Mouse (Mus musculus): Measurements from ENCODE around the gene Idh3a.
"Not testable (repeated sequence)": the region's sequence is repeated elsewhere in the genome, so short reads cannot be mapped to it uniquely, and the experiment has no call there.

Idh3a gene

DNA sequence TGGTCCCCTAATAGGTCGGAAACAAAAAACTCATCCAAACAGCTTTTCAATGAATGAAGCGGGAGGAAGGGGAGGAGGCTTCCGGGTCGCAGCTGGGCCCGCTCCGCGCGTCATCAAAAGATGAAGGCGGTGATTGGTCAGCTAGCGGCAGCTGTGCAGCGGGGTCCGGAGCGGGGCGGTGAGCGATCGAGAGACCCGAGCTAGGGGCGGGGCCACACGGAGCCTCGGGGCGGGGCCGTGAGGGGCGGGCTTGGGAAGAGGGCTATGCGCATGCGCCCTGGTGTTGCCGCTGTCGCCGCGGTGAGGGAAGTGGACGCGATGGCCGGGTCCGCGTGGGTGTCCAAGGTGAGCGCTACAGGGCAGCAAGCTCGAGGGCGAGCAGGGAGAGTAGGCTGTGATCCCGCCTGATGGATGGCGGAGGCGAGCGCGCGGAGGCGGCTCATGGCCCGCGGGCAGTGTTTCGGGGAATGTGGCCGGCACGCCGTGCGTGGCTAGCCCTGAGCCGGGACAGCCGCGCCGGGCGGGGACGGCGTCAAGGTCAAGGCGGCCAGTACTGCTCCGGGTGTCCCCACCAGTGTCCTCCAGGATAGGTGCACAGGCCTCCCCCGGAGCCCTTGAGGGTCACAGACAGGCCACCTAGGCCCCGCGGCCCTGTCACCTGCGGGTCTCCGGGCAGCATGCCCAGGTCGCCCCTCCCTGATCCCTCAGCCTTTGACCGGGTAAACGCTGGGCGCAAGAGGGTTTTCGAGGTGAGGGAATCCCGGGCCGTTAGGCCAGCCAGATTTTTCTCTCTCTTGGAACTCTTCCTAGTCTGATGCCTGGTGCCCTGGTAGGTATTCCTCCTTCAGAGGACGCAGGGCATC lies at the start of gene Idh3a:
TSS of gene Idh3a (plus strand) at position 136 of the 863 bp plus-strand sequence.
- peak; percentile 99 for DNase-seq

DNA sequence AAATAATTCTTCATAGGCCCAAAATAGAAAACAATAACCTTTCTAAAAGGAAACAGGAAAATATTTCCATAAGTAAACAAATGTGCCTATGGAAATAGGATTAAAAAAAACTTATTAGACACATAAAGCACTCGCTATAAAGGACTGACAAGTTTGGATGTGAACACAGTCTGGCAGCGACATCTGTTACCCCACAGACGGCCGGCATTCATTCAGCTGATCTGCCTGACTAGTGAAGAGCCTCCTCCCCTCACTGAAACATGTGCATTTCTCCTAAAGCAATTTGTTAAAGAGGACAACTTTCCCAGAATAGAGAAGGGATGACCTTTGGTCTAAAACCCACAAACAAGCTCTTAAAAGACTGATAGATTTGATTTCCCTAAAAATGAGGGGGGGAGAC lies 49.1 kb upstream of the Idh3a start:
- no peak for DNase-seq

DNA sequence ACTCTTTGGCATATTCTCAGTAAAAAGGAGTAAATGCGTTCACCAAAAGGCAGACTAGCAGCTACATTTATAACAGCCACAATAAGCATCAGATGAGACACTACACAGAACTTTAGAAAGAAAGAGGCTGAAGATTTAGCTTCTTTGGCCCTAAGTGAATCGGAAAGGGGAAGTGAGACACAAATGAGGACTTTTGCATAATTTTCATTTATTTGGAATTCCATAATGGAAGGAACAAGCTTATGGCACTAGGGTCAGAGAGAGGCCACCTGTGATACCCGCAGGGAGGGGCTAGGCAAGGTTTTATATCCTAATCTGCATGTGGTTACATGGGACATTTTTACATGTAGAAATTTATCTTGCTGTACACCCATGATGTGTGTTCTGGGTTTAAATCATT lies 48.7 kb upstream of the Idh3a start:
- DNase-seq = no peak

DNA sequence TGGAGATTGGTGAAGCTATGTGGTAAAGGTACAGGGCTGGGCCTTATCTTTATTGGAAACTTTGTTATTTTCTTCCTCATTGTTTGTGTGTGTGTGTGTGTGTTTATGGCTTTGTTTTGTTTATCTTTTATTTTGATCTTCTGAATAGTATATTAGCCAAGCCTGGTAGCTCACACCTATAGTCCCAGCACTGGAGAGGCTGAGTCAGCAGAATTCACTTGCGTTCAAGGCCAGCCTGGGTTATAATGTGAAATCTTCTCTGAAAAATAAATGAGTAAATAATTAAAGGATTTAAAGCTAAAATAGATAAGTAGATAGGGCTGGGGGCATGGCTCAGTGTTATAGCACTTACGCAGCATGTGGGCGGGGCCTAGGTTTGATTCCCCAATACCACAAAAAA lies 47.9 kb upstream of the Idh3a start:
- no peak for DNase-seq

DNA sequence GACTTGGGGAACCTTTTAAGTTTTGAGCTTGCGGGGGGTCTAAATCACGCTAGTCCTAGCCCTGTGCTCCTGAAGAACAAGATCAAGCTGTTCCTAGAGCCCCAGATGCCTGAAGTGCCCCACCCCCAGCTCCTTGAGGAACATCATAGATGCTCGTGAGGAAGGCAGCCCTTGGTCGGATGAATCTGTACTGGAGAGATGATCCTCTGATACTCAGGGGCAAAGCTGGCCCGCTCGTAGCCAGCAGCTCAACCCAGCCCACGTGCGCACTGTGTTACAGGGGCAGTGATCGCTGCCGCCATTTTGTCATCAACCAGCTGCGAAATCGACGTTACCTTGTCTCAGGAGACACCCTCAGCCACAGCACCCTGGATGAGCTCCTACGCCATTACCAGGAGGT lies 47.5 kb upstream of the Idh3a start, which contains the start of gene Sh2d7:
TSS of gene Sh2d7 (plus strand) at position 301 of the 400 bp plus-strand sequence.
- DNase-seq = no peak

DNA sequence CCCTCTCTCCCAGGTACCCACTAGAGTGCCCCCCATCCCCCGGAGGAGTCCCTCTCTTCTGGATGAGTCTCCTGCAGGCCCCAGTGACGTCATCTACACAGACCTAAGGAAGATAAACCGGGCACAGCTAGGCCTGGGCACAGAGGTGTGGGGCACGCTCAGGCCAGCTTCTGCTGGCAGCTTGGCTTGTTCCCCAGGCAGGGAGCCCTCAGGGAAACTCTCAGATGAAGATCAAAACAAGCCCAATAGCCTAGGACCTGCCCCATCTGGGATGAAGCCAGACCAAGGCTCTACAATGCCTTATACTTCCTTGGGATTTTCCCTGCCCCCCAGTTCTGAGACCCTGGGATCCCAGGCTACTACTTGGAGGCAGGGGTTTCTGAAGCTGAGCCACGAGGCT lies 45.3 kb upstream of the Idh3a start:
- DNase-seq = no peak

DNA sequence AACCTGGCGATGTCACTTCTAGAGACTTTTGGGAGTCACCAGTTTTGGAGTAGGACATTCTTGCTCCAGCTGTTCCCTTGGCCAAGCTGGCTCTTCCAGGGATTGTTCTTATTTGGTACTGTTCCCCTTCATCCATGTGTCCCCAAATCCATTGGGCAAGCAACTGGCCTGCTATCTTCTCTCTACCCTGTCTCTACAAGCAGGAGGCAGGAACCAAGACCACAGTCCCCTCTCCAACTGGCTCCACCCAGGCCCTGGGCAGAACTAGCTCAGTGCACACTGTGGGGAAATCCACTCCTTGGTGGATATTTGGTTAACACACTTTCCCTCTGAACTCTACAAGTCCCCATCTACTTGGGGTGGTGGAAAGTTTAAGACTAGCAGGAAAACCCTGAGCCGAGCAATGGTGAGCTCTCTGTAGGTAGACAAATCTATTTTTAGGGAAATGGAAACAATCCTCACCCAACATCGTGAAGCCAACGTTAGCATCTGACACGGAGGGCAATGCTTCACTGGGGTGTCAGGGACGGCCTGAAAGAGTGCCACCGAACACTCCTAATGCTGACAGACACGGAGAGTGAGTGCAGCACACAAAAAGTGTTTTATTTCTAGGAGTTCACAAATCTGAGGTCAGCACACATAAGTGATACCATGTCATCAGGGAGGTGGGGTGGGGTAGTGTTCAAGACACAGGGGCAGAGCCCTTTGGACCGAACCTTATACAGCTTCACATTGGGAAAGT lies 41.8 kb upstream of the Idh3a start:
- DNase-seq = no peak

DNA sequence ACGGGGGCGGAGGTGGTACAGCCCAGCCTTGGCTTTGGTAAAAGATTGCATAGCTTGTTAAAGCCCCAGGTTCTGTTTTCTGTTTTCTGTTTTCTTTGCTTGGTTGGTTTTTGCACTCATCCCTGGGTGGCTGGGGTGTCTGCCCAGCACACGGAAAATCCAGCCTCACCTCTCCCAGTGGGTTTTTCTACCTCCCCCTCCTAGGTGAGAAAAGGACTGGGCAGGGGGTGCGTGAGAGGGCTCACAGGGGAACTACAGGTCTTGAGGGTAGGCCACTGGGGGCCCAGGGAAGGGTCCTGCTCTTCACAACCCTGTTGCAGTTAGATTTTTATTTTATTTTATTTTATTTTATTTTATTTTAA lies 41.2 kb upstream of the Idh3a start:
- no peak for DNase-seq

DNA sequence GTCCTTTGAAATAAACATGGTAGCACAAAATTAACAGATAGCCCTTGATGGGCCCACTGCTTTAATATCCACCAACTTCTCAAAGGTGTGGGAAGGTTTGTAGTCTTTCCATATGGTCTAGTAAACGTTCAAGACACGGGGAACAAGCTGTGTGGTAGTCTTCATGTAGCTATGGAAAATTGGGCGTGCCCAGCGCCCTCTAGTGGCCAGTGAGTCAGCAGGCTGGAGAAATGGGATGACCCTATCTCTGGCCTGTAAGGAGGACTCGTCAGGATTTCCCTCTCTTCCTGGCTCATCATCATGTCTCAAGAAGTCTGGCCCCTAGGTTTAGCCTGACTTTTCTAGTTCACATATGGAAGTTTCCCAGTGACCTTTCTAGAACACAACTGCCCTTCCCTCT lies 38.6 kb upstream of the Idh3a start:
- peak; percentile 69 for DNase-seq

DNA sequence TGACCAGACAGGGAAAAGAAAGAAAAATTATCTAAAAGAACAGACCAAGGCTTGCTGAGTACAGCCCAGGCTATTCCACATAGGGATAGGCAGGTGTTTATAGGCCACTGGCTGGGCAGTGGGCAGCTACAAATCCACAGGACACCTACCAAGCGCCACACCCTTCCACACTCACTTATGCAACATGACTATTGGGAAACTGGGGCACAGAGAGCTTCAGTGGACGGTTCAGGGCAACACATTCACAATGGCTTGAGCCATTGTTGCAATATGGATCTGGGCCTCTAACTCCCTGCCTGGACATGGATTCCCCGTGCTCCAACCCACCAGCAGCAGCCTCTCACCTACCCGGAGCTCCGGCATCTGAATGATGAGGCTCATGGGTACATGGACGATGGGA lies 36.7 kb upstream of the Idh3a start:
- DNase-seq = no peak

DNA sequence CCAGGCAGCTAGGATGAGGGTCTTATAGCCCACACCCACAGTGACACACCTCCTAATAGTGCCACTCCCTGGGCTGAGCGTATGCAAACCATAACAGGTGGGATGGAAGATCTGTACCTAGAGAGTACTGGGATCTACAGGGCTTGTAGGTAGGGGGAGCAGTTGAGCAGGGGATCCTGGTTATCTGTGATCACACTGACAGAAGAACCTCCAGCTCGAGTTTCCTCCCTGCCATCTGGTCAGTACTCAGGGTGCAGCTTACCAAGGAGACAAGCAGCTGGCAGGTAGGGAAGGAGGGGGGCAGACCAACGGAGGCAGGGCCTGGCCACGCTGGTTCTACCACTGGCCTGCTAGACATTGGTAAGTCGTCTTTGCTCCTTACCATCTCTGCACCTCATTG lies 33.7 kb upstream of the Idh3a start:
- DNase-seq = peak; percentile 45

DNA sequence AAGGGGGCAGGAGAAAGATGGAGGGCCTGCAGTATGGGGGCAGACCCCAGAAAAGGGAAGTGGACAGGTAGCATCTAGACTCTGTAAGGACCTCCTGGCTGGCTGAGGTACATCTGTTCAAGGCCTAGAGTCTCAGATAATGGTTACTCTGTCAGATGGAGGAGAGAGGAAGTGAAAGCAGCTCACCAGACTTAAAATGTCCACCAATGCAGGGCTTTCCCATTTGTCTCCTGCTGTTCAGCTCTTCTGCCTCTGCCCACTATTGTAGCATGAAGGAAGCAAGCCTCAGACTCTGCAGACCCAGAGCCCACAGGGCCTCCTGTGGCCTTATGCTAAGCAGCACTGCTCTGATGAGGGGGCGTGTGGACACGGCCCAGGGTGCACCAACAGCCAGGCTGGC lies 31.1 kb upstream of the Idh3a start:
- no peak for DNase-seq

DNA sequence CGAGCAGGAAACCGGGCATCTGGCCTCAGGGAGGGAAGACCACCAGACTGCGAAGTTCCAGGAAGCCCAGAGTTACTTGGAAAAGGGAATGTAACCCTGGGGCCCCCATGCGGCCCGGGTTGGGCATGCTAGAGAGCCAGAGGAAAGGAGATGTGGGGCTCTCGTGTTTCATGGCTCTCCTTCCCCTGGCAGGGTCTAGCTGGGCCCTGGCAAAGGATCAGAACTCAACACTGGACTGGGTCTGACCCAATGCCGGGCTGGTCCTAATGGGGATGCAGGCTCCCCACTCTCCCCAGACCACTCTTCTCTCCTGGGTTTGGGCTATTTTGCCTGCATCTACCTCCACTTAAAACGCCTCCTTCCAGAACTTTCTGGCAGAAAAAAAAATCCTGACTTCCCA lies 27.4 kb upstream of the Idh3a start:
- DNase-seq = no peak

DNA sequence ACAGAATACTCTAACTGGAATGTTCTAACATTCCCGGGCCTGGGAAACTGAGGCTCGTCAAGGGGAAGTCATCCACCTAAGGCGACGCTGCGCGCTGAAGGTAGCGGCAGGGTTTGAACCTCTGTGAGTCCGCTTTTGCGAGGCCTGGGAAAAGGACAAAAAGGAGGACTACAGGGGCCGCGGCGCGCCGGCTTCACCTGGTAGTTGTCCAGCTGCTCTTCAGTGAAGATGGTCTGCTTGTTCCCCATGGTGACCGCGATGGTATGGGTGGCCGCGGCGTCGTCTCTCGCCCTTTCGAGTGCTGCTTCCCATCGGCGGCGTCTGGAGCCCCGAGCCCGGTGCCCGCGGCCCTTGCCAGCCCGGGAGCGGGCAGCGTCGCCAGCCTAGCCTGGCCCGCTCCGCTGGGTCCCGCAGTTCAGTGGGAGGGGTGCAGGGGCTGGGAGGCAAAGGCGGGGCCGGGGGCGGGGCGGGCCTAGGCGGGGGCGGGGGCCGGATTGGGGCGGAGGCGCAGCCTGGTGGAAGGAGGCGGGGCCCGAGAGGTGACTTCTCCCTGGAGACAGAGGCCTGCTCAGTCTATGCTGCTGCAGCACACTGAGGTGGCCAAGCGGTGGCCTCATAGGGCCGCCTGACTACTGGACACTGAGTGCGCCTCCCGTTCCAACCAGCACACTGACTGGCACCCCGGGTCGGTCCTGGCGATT lies 26.2 kb upstream of the Idh3a start, which contains the start of gene Cib2:
TSS of gene Cib2 (minus strand) at position 448 of the 701 bp plus-strand sequence.
- DNase-seq = peak; percentile 91

DNA sequence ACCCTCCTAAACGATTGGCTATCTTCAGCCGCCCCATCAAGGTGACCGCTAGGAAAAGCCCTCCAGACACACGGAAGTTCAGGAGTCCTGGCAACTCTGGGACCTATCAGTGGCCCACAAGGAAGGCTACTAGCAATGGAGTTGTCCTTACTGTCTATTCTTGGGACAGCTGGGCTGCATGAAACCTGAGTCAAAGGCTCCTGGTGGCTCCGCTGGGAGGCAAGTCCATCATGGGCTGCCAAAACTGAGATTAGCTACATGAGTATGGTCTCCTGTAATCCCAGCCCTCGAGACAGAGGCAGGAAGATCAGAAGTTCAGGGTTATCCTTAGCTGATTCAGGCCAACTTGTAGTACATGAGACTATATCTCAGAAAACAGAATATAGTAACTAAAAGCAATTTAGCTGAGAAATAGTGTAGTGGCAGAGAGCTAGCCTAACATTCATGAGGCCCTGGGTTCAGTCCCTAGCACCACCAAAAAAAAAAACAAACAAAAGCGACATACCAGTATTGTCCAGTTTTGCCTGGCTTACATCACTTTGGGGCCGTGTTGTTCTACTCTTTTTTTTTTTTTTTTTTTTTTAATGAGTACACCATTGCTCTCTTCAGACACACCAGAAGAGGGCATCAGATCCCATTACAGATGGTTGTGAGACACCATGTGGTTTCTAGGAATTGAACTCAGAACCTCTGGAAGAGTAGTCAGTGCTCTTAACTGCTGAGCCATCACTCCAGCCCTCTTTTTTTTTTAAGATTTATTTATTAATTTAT lies 25.1 kb upstream of the Idh3a start:
- no peak for DNase-seq

DNA sequence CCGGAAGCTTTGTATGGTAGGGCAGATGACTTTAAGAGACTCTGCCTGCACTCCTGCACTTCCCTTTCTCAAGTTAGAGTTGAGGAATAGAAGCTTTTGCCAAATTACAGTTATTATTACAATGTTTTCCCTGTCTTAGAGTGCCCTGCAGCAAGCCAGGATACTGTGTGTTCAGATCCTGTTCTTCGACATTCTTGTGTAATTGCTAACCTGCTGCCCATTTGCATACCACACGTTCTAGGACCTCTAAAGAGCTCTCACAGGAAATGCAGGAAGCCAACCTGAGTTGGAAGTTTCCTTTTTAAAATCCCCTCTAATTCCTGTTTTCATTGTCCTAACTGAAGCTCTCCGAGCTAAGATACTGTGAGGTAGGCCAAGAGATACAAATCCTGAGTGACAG lies 19.2 kb upstream of the Idh3a start:
- DNase-seq = no peak

DNA sequence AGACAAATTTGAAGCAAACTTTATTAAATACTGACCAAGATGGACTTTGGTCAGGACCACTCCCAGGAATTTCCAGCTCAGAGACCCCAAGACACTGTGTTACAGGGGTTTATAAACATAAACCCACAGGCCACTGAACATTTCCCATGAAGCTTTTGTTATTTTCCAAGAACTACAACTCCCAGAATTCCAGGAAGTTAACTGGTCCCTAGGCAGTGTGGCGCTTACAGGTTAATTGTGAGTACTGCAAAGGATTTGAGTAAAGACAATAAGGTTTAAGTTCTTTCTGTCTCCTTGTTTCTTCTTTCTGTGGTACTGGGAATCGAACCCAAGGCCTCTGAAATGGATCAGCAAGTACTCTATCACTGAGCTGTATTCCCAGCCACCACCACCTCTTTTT lies 17.4 kb upstream of the Idh3a start:
- DNase-seq = peak; percentile 53

DNA sequence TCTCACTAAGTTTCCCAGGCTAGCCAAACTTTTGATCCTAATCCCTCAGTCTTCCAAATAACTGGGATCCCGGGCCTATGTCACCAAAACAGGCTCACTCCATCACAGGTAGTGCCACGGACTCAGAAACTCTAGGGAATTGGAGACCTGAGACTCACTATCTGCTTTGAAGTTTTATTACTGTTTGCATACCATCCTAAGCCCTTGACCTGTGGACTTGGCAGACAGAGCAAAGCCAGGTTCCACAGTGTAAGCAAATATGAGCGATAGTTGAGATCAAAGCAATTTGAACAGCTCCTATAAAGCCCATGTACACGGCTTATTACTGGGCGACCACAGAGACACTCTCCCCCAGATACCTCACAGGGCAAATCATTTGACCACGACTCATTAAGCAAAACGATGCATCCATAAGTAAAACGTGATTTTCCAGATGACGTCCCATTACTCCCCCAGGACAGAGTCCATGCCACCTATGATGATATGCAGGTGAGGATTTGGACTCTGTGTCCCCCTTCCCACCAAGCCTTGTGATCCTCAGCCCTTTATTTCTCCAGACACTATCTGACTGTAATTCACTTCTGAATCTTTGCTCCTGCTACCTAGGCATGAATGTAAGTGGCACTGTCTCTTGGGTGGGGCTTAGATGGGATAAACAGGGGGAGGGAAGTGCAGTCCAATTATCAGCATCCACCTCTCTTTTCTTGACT lies 14.8 kb upstream of the Idh3a start:
- DNase-seq = no peak

DNA sequence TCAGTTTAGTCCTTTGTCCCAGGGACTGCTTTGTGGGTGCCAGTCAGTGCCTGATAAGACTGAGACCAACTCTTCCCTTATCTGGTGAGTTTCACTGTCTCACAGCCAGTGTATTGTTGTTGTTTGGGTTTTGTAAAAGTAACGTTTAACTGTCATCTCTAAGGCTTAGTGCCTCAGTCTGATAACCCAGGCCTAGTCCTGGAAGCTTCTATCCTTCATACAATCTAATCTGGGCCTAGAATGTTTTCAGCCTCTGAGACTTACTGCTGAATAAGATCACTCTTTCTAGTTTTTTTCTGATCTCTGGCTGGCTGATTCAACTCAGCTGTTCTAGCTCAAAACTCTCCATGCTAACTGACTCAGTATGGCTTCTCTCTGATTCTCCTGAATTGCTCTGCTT lies 2.4 kb upstream of the Idh3a start:
- DNase-seq = no peak

DNA sequence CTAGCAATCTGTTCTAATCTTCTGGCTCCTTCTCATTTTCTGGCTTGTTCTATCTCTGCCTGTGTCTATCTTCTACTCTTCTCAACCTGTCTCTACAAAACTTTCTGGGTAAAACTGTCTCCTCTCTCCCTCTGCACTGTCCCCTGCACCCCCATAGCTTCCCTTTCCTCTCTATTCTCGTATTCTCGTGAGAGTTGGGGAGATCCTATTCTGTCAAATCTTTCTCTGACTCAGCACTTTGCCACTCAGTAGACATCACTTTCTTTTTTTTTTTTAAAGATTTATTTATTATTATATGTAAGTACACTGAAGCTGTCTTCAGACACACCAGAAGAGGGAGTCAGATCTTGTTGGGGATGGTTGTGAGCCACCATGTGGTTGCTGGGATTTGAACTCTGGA lies 2.0 kb upstream of the Idh3a start:
- DNase-seq = not testable (repeated sequence)

DNA sequence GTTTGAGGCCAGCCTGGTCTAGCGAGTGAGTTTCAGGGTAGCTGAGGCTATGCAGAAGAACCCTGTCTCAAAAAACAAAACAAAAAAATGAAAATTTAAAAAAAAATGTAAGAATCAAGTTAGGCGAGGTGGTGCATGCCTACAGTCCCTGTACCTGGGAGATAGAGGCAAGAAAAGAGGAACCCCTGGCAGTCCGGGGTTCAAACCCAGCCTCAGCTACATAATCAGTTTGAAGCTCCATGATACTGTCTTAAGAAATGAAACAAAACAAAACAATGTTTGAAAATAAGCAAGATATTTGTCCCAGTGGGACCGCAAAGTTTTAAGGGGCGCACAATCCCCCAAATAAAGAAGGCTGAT lies 315 bp upstream of the Idh3a start:
- DNase-seq = no peak

DNA sequence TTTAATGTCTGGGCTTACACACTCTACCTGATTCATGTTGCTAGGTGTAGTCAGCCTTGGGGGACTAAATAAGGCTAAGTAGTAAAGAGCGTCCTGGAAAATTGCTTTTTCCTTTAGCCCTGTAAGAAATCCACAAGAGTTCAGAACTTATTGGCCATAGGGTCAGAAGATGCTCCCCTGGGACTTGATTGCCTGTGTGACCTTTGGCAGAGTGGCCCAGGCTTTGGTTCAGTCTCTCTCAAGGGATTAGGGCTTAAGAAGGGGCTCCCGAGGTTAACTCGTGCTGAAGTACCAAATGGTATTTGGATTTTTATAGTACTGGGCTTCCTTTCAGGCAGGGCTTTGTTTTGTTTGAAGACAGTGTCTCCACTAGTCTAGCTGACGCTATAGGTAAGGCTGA lies 1.7 kb downstream of the Idh3a start:
- no peak for DNase-seq

Measured in embryo, embryonic 11 days (tissue).